Mouse (Mus musculus) stomach, postnatal 0 days (tissue): ENCODE measurements around the gene Scgb1c1.

Source experiments
- CTCF ChIP-seq: IDR thresholded peaks from 2 replicates; pipeline ENCODE4 v1.5.1; 2016; ENCODE audit warnings: antibody characterized with exemption, low read depth, mild to moderate bottlenecking, moderate library complexity
- EP300 ChIP-seq: optimal IDR thresholded peaks from 2 replicates; pipeline ENCODE3; 2016; ENCODE audit warnings: antibody characterized with exemption

GRCm38 (mm10) chr7:140812850-140813249, 32.5 kb upstream of the Scgb1c1 start:
- TF ChIP-seq EP300 (no peak), CTCF (no peak)
